Mouse (Mus musculus): ENCODE results near the gene Tpt1.

Tpt1 gene

DNA sequence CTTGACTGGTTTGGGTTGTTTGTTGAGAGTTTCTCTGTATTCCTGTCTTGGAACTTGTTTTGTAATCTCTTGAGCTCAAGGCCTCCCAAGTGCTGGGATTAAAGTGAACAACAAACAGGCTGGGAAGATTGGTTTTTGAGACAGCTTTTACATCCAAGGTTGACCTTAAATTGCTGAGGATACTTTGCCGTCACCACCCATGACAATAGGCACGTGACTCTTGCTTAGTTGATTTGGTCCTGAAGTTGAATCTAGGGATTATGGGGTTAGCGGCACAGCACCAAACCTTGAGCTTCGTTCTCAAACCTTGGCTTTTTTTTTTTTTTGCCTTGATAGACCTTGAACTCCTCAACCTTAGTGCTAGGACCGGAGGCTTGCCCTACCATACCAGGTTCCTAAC is 4.3 kb downstream of the Tpt1 start:
- TF ChIP-seq NANOG (IDR thresholded peaks at IDR 0.05; ENCODE audit: borderline replicate concordance, low read length) (no peak), POU5F1 (IDR thresholded peaks at IDR 0.05; ENCODE audit: borderline replicate concordance, low read length) (no peak), CTCF (conservative IDR thresholded peaks at IDR 0.05; ENCODE audit: low read length) (no peak)
- Histone ChIP-seq H3K4me1 (replicated peaks; ENCODE audit: low read depth, low read length) (peaks cover 51% of the 10 kb centered on the region), H3K4me3 (replicated peaks; ENCODE audit: low read length) (no peak overlapping the region), H3K36me3 (ENCODE audit: insufficient read depth, low read length) (peaks cover 59% of the 10 kb centered on the region), H3K27me3 (ENCODE audit: insufficient read depth, low read length) (no peaks in the 10 kb centered on the region), H3K9me3 (ENCODE audit: low read length) (no peaks in the 10 kb centered on the region)

DNA sequence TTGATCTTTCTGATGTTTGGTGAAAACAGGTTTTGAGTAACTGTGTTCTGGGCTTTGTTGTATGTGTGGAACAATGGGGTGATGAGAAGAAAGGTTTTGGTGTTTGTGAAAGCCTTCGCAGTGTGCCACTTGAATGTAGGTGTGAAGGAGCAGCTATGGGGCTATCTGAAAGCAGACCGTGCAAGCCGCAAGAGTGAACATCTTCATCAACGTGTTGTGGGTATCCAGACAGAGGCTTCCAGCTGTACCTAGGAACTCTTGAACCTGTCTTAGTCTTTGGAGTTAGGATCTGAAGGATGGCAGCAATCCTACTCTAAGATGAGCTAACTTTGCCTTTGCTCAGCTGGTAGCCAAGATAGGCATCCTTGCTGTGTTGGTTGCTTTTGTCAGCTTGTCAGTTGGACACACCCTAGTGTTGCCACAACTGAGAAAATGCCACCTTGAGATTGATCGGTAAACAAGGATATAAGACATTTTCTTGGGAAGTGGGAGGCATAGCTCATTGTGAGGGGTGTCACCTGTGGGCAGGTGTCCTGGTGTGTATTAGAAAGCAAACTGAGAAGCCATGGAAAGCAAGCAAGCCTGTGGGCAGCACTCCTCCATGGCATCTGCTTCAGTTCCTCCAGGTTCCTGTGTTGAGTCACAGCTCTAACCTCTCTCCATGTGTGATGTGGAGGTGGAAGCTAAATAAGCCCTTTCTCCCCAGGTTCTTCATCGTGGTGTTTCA is 5.1 kb downstream of the Tpt1 start:
- peaks cover 59% of the 10 kb centered on the region for H3K36me3 ChIP-seq (ENCODE audit: insufficient read depth, low read length)
- no peaks in the 10 kb centered on the region for H3K9me3 ChIP-seq (ENCODE audit: low read length)
- H3K4me1 ChIP-seq (replicated peaks; ENCODE audit: low read depth, low read length), result peaks cover 51% of the 10 kb centered on the region
- H3K4me3 ChIP-seq (replicated peaks; ENCODE audit: low read length), result no peak overlapping the region
- no peak for TF ChIP-seq NANOG (IDR thresholded peaks at IDR 0.05; ENCODE audit: borderline replicate concordance, low read length)
- no peak for TF ChIP-seq POU5F1 (IDR thresholded peaks at IDR 0.05; ENCODE audit: borderline replicate concordance, low read length)
- TF ChIP-seq CTCF (conservative IDR thresholded peaks at IDR 0.05; ENCODE audit: low read length), result no peak
- no peaks in the 10 kb centered on the region for H3K27me3 ChIP-seq (ENCODE audit: insufficient read depth, low read length)

DNA sequence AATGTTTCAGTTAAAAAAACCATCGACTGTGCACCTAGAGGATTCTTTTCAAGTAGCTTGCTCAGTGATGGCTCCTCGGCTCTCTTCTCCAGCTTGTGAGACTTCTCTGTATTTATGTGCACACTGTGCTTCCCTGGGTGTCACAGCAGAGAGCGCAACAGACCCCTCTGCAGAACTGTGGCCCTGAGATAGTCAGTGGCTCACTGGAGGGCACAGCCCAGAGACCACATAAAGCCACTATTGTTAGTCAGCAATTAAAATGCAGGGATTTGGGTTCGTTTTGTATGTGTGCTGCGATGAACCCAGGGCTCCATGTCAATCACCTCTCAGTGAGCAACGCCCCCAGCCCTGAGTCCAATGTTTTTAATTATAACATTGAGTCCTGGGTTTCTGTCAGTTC is 5.9 kb downstream of the Tpt1 start:
- TF ChIP-seq POU5F1 (IDR thresholded peaks at IDR 0.05; ENCODE audit: borderline replicate concordance, low read length) (no peak), CTCF (conservative IDR thresholded peaks at IDR 0.05; ENCODE audit: low read length) (no peak), NANOG (IDR thresholded peaks at IDR 0.05; ENCODE audit: borderline replicate concordance, low read length) (no peak)
- H3K4me1 ChIP-seq (replicated peaks; ENCODE audit: low read depth, low read length), result peaks cover 59% of the 10 kb centered on the region

DNA sequence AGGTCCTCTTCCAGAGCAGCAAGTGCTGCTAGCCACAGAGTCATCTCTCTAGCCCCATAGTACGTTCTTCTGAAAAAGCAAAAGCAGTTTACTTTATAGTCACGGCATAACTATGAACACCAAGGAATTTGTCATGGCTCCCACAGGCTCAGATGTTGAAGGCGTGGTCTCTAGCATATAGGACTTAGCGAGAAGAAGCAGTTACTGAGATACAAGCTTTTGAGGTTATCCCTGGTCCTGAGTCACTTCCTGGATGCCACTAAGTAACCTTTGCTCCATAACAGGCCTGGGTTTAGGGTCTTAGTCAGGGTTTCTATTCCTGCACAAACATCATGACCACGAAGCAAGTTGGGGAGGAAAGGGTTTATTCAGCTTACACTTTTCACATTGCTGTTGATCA is 7.1 kb downstream of the Tpt1 start:
- H3K9me3 ChIP-seq (ENCODE audit: low read length), result no peaks in the 10 kb centered on the region
- no peak for TF ChIP-seq NANOG (IDR thresholded peaks at IDR 0.05; ENCODE audit: borderline replicate concordance, low read length)
- no peak for TF ChIP-seq CTCF (conservative IDR thresholded peaks at IDR 0.05; ENCODE audit: low read length)
- H3K27me3 ChIP-seq (ENCODE audit: insufficient read depth, low read length), result no peaks in the 10 kb centered on the region
- H3K4me1 ChIP-seq (replicated peaks; ENCODE audit: low read depth, low read length), result peaks cover 55% of the 10 kb centered on the region
- peaks cover 50% of the 10 kb centered on the region for H3K36me3 ChIP-seq (ENCODE audit: insufficient read depth, low read length)
- H3K4me3 ChIP-seq (replicated peaks; ENCODE audit: low read length), result no peak overlapping the region

More for the DNA sequence above, 5.9 kb downstream of the Tpt1 start:
- no peak overlapping the region for H3K4me3 ChIP-seq (replicated peaks; ENCODE audit: low read length)
- H3K36me3 ChIP-seq (ENCODE audit: insufficient read depth, low read length), result peaks cover 59% of the 10 kb centered on the region
- H3K27me3 ChIP-seq (ENCODE audit: insufficient read depth, low read length), result no peaks in the 10 kb centered on the region
- H3K9me3 ChIP-seq (ENCODE audit: low read length), result no peaks in the 10 kb centered on the region

DNA sequence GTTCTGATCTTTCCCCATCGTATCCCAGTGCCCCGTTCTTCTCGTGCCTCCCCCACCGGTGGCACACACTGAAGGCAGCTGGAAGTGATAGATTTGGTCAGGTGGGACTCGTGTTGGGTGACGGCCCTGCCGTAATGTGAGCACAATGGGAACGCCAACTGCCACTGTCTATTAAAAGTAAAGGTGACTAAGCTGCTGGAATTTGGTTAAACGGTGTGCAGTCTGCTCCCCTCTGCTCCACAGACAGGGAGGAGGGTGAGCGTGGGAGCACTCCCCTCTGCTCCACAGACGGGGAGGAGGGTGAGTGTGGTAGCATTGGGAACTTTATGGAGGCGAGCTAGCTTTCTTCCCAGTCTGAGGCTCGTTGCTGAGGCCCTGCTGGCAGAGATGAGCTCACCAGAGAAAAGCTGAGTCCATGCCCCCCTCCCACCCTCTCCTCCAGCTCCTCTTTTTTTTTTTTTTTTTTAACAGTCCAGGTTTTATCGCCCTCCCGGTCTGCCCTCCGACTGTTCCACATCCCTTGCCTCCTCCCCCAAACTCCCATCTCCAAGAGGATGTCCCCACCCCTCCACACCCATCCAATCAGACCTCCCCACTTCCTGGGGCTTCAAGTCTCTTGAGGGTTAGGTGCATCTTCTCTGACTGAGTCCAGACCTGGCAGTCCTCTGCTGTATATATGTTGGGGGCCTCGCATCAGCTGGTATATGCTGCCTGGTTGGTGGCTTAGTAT is 10.5 kb downstream of the Tpt1 start:
- H3K4me3 ChIP-seq (replicated peaks; ENCODE audit: low read length), result no peak overlapping the region; the same call in 1 of the 2 replicates
- H3K36me3 ChIP-seq (ENCODE audit: insufficient read depth, low read length), result peaks cover 16% of the 10 kb centered on the region
- H3K4me1 ChIP-seq (replicated peaks; ENCODE audit: low read depth, low read length), result peaks cover 23% of the 10 kb centered on the region
- H3K27me3 ChIP-seq (ENCODE audit: insufficient read depth, low read length), result no peaks in the 10 kb centered on the region
- no peaks in the 10 kb centered on the region for H3K9me3 ChIP-seq (ENCODE audit: low read length)
- TF ChIP-seq CTCF (conservative IDR thresholded peaks at IDR 0.05; ENCODE audit: low read length) (no peak), NANOG (IDR thresholded peaks at IDR 0.05; ENCODE audit: borderline replicate concordance, low read length) (no peak), POU5F1 (IDR thresholded peaks at IDR 0.05; ENCODE audit: borderline replicate concordance, low read length) (no peak)

DNA sequence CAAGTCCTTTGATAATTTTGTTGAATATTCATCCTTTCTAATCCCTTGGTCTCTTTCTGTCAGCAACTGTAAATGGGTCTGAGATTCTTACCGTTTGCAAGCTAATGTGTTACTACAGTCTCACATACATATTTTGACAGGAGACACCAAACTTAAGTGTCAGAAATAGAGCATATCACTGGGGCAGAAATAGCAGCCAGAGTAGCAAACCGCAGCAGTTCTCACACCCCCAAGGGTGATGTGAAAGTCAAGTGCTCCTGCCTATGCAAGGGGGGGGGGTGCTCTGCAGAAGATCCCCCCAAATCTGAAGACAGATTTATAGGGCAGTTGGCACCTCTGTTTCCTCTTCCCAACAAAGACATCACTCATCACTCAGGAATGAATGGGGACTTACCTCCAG is 13.3 kb downstream of the Tpt1 start:
- H3K36me3 ChIP-seq (ENCODE audit: insufficient read depth, low read length), result no peaks in the 10 kb centered on the region
- no peaks in the 10 kb centered on the region for H3K27me3 ChIP-seq (ENCODE audit: insufficient read depth, low read length)
- H3K9me3 ChIP-seq (ENCODE audit: low read length), result peaks cover 20% of the 10 kb centered on the region
- no peak overlapping the region for H3K4me3 ChIP-seq (replicated peaks; ENCODE audit: low read length)
- H3K4me1 ChIP-seq (replicated peaks; ENCODE audit: low read depth, low read length), result peaks cover 14% of the 10 kb centered on the region
- no peak for TF ChIP-seq CTCF (conservative IDR thresholded peaks at IDR 0.05; ENCODE audit: low read length)
- TF ChIP-seq NANOG (IDR thresholded peaks at IDR 0.05; ENCODE audit: borderline replicate concordance, low read length), result no peak

DNA sequence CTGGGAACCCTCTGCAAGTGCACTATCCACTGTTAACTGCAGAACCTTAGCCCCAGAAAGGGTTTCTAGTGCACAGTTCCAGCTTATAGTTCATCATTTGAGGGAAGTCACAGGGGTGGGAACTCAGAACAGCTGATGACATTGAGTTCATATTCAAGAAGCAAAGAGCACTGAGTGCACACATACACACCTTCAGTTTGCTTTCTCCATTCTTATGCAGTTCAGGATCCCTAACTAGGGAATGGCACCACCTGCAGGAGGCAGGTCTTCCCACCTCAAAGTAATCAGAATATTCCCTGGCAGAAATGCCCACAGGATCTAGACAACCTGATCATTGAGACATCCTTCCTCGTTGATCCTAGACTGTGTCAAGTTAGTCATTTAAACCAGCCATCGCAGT is 14.7 kb downstream of the Tpt1 start:
- H3K4me1 ChIP-seq (replicated peaks; ENCODE audit: low read depth, low read length), result peaks cover 20% of the 10 kb centered on the region
- peaks cover 26% of the 10 kb centered on the region for H3K9me3 ChIP-seq (ENCODE audit: low read length)
- TF ChIP-seq POU5F1 (IDR thresholded peaks at IDR 0.05; ENCODE audit: borderline replicate concordance, low read length) (no peak), NANOG (IDR thresholded peaks at IDR 0.05; ENCODE audit: borderline replicate concordance, low read length) (no peak), CTCF (conservative IDR thresholded peaks at IDR 0.05; ENCODE audit: low read length) (no peak)
- H3K36me3 ChIP-seq (ENCODE audit: insufficient read depth, low read length), result no peaks in the 10 kb centered on the region
- no peaks in the 10 kb centered on the region for H3K27me3 ChIP-seq (ENCODE audit: insufficient read depth, low read length)
- no peak overlapping the region for H3K4me3 ChIP-seq (replicated peaks; ENCODE audit: low read length)

DNA sequence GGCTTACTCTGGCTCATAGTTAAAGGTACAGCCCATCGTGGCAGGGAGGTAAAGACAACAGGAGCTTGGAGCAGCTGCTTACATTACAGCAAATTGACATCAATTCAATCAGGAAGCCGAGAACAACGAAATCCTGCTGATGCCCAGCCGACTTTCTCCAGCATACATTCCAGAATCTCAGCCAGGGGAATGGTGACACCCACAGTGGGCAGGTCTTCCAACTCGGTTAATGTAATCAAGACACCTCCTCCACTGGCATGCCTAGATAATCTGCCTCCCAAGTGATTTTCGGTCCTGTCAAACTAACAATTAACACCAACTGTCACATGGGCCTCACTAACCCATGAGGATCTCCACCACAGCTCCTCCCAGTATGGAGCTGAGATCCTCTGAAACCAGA is 17.8 kb downstream of the Tpt1 start:
- TF ChIP-seq POU5F1 (IDR thresholded peaks at IDR 0.05; ENCODE audit: borderline replicate concordance, low read length) (no peak), CTCF (conservative IDR thresholded peaks at IDR 0.05; ENCODE audit: low read length) (no peak), NANOG (IDR thresholded peaks at IDR 0.05; ENCODE audit: borderline replicate concordance, low read length) (no peak)
- Histone ChIP-seq H3K27me3 (ENCODE audit: insufficient read depth, low read length) (no peaks in the 10 kb centered on the region; the same call in 1 of the 2 replicates), H3K9me3 (ENCODE audit: low read length) (peaks cover 26% of the 10 kb centered on the region), H3K4me3 (replicated peaks; ENCODE audit: low read length) (no peak overlapping the region), H3K4me1 (replicated peaks; ENCODE audit: low read depth, low read length) (peaks cover 25% of the 10 kb centered on the region), H3K36me3 (ENCODE audit: insufficient read depth, low read length) (no peaks in the 10 kb centered on the region)
